Mouse (Mus musculus) layer of hippocampus, adult 9-10 months (tissue): ENCODE data around the gene Prdx5.

Experiments
- DNase-seq: peaks from one replicate; pipeline ENCODE4 v3.0.0; 2022; ENCODE audit warnings: low spot score

The Prdx5 gene

DNA sequence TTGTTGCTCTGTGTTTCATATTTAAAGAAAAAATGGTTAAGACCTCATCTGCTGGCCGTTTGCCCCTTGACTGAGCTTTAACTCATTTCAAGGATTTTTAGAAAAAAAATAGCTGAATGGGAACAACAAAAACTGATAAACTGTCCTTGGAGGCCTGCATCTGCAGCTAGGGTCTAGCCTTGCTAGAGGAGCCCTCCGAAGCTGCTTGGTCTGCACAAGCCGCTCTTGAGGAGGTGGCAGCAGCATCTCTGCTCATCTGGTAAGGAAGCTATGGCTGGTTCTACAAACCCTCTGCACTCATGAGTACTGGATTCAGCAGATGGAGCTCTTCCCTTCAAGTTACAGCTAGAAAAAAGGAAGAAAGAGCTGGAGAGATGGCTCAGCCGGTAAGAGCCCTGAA, 31.9 kb downstream of the Prdx5 start:
- DNase-seq, result no peak

DNA sequence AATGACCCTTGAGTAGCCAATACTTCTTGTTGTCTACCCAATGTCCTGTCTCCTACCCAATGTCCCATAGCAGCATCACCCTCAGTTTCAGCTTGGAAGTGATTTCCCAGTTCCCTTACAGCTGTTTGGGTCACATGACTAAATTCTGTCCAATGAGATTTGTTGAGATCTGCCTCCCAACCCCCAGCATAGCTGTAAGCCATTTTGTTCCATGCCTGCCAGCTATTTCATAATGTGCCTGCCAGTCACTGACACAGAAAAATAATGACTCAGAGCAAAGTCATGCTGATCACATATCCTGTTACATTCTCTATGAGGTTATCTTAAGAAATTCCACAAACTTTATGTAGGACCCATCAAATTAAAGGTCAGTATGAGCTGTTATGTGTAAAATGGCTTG, 33.1 kb downstream of the Prdx5 start:
- DNase-seq, result no peak

DNA sequence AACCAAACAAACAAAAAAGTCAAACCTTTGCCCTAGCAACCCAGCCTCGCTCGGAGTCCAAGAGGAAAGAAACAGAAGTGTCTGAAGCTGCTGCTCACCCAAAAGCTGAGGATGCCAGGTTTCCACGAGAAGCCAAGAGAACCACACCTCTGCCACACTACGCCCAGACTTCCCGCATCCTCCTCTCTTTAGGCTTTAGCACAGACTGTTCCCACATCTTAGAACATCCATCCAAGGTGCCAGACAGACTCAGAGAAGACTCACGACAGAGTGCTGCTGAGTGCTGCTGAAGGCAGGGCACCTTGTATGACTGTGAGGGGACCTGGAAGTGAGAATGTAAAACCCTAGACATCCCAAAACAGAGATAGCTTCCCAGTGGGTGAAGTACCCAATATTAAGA, 34.1 kb downstream of the Prdx5 start:
- DNase-seq, result no peak

DNA sequence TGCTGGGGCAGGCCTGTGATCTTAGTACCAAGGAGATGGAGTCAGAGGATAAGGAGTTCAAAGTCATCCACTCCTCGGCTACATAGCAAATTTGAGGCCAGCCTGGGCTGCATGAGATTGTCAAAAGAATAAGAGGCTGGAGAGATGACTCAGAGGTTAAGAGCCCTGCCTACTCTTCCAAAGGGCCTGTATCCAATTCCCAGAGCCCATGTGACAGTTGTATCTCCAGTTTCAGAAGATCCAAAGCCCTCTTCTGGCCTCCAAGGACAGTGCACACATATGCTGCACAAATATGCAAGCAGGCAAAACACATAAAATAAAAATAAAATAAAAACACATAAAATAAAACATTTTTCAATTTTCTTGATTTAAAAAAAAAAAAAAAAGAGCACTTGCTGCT, 35.6 kb downstream of the Prdx5 start:
- no peak for DNase-seq

DNA sequence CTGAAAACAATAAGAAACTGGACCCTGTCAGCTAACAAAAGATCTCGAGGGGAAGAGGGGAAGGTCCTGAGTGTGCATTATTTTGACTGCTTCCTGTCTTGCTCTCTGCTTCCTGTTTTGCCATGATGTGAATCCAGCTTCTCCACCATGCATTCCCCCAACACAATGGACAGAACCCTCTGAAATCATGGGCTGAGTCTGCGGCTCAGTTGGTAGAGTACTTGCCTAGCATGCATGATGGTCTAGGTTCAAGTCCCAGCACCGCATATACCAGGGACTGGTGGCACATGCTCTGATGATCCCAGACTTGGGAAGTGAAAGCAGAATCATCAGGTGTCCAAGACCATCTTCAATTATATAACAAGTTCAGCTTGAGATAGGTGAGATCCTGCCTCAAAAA, 37.2 kb downstream of the Prdx5 start:
- no peak for DNase-seq

DNA sequence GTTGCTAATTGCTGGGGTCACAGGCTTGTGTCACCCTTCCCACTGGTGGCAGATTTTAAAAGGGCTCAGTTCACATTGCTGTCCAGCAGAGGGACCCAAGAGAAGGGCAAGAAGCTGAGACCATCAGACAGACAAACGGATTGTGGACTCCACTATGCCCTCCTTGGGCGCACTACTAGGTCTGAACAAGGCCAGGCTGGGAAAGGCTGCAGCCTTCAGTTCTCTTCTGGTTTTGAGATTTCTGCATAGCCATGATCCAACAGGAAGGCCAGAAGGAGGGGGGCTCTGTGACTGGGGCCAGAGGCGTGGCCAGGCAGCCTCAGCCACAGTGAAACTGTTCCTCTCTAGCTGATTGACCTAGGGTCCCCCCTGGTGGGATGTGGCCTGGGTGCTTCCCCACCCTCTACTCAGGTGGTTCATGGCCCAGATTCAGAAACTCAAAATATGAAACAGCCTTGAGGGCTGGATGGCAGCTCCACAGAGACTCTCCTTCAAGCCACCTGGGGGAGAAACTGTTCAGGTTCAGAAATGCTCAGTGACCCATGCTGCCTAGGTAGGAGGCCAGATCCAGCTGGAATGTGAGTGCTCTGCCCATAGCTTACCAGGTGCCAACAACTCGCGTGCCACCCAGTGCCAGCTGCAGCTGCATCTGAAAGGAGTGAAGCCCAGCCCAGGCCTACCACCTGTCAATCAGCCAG, 38.2 kb downstream of the Prdx5 start:
- no peak for DNase-seq

DNA sequence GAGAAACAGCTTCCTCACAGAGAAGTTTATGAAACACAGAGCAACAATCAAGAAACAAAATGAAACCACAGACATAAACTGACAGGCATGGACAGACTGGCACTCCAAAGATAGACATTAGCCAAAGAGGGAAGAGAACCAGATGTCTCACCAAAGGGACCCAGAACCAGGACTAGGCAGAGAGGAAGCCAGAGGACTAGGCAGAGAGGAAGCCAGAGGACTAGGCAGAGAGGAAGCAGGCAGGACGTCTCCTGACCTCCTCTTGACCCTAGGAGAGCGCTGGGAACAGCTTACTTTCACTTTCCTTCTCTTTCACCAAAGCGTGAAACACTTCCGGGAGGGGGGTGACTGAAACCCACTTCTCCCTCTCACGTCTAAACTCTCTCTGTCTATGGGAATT, 40.6 kb downstream of the Prdx5 start:
- DNase-seq, result no peak

DNA sequence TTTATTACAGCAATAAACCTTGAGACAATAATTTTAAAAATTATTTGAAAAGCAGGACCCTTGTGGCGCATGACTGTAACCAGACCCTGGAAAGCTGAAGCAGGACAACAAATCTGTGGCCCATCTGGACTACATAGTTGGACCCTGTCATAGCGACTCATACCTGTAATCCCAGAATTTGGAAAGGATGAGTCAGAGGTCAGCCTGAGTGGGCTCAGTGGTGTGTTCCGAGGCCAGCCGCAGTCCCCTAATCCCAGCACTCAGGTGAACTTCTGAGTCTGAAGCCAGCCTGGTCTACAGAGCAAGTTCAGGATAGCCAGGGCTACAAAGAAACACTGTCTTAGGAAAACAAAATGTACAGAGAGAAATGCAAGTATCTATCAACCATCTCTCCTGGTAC, 48.5 kb downstream of the Prdx5 start:
- DNase-seq, result no peak

DNA sequence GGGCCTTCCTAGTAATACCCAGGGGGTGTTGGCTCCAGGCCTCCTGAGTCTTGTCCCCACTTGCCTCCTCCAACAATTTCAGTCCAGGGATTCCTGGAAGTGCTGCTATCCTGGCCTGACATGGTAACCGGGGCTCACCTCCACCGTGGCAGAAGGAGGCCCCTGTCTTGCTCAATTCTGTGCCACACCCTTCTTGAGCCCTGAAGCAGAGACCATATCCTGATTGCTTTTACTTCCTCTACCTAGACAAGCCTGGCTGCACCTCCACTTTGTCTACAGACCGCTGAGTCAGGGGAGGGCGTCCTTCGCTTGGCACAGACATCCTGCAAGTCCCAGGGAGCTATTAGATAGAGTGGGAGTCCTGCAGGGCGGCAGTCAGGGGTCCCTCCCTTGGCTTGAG, 49.2 kb downstream of the Prdx5 start:
- no peak for DNase-seq

DNA sequence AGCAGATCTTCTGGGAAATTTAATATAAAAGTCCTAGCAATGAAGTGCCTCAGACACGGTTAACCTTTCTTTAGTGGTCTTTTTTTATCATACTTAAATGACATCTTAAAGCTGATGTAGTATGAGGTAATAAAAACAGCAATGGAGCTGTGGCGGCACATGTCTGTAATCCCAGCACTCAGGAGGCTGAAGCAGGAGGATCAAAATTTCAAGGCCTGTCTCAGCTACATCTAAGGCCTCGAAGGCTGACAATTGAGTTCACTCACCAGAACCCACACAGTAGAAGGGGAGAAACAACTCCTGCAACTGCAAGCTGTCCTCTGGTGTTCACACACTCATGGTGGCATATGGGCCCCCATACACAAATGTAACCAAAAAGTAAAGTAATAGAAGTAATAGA, 49.9 kb downstream of the Prdx5 start:
- DNase-seq, result no peak

DNA sequence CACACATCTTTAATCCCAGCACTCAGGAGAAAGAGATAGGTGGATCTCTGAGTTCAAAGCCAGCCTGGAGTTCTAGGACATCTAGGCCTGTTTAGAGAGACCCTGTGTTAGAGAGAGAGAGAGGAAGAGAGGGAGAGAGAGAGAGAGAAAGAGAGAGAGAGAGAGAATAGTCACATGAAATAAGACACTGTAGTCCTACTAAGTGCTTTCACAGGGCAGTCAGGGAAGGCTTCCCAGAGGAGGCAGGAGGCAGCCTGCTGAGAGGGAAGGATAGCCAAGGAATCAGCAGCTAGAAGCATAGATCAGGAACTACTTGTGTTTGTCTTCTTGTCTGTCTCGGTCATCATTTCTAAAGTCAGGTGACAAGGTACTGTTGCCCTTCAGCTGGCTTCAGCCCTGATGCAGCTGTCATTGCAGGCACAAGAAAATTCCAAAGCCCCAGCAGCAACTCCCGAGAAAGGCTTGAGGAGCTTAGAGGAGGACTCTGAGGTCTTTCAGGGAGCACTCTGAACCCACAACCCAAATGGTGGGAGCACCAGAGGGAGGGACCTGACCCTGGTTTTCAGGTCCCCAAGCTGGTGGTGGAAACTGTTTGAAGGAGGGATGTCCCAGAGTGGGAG, 50.8 kb downstream of the Prdx5 start:
- no peak for DNase-seq

DNA sequence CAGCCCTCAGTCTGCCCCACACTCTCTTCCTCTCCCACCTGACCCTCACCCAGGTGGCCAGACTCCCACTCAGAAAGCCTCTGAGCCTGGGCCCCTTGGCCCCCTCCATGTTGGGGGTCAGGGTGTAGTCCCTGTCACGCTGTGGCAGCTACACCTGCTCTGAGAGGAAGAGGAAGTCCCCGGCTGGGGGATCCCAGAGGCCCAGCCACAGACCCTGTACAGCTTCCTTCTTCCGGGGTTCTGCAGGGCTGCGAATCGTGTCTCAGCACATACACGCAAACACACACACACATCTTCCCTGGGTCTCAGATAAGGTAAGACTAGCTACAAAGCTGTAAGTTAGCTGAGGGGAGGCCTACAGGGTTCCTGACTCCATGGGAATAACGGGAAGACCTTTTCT, 51.9 kb downstream of the Prdx5 start, which contains the start of gene Ccdc88b:
Ccdc88b (minus strand) TSS at position 181 of the 400 bp plus-strand sequence.
- no peak for DNase-seq

DNA sequence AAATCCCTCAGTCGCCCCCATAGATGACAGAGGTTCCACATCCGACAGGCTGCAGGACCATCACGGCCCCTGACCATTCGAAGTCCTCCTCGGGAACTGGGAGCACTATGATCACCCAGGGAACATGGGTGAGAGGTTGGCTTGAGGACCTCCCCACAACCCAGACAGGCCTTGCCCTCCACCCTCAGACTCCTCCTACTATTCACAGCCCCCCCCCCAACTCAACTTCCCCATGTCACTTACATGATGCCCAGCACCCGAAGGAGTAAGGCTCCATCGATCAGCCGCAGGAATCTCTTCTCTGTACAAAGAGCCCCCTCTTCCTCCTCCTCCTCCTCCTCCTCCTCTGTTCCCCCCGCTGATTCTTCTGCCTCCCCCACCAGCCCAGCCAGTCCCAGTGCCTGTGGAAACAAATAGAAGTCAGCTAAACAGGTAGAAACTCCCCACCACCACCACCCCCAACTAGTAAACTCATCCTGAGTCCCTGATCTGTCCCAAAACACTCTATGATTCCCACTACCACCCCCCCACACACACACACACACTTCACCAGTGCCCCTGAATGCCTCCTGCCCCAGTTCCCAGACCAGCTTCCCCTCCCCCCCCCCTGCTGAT, 52.4 kb downstream of the Prdx5 start:
- DNase-seq, result no peak

DNA sequence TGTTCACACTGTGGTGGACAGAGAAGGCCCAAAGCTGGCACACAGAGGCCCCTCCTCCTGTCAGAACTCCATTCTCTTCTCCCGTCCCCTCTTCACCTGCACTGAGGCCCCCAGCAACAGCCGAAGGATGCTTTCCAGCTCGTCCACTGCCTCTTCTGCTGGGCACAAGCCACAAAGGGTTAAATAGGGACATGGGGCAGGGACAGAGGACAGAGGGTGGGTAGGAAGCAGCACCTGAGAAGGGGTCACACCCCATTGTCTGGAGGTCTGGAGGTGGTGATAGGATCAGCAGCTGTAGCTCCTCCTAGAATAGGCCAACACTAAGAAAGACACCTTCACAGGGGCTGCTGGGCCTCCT, 52.9 kb downstream of the Prdx5 start:
- no peak for DNase-seq
